40 mouse cellular contexts compared by ENCODE assay signal in genomic region chr1:181389264-181389663, GRCm38 (mm10). TPM values are rescaled to one million over a fixed set of nuclear protein-coding genes. Genes with fewer than 3 reads are reported as not detected.
"Had no signal": no experiment of that assay in that cellular context is flagged by ENCODE, and none has a peak within 500 bp of the region (broad histone marks: within the 10 kb centered on the region; RNA-seq: fewer than 3 reads in every experiment).

No protein-coding gene starts in this region.

- H3K4me3 ChIP-seq: heart, embryonic 12.5 days; heart, embryonic 13.5 days; heart, embryonic 15.5 days; hindbrain, embryonic 10.5 days; hindbrain, embryonic 12.5 days; hindbrain, embryonic 13.5 days; hindbrain, embryonic 15.5 days; intestine, embryonic 15.5 days; kidney, embryonic 15.5 days; layer of hippocampus, adult 2 months; left cerebral cortex, adult 2 months had no signal

- H3K27ac ChIP-seq: heart, embryonic 13.5 days; heart, embryonic 15.5 days; hindbrain, embryonic 10.5 days; hindbrain, embryonic 12.5 days; hindbrain, embryonic 13.5 days; hindbrain, embryonic 14.5 days; hindbrain, embryonic 15.5 days; hindbrain, postnatal 0 days; intestine, embryonic 15.5 days; kidney, embryonic 15.5 days; kidney, postnatal 0 days; layer of hippocampus, adult 2 months; left cerebral cortex, adult 2 months had no signal

- H3K4me1 ChIP-seq: intestine, embryonic 15.5 days had no signal

- ATAC-seq: hindbrain, embryonic 16.5 days; hindbrain, postnatal 0 days; inflammation-experienced regulatory T-cells, adult 6 months; intestine, embryonic 15.5 days; intestine, embryonic 16.5 days; intestine, postnatal 0 days had no signal

- H3K27me3 ChIP-seq: heart, embryonic 13.5 days; heart, embryonic 15.5 days; hindbrain, embryonic 12.5 days; hindbrain, embryonic 13.5 days; hindbrain, embryonic 15.5 days; intestine, embryonic 15.5 days; kidney, embryonic 15.5 days had no signal

- H3K9me3 ChIP-seq: heart, embryonic 15.5 days; hindbrain, embryonic 13.5 days; hindbrain, embryonic 15.5 days; intestine, embryonic 15.5 days; kidney, embryonic 15.5 days had no signal

- H3K4me2 ChIP-seq: heart, embryonic 11.5 days; heart, embryonic 12.5 days; heart, embryonic 13.5 days; heart, embryonic 15.5 days; hindbrain, embryonic 12.5 days; hindbrain, embryonic 13.5 days; hindbrain, embryonic 14.5 days; hindbrain, embryonic 15.5 days; intestine, embryonic 15.5 days; kidney, embryonic 15.5 days had no signal

- H3K36me3 ChIP-seq: heart, embryonic 12.5 days; heart, embryonic 13.5 days; heart, embryonic 15.5 days; hindbrain, embryonic 10.5 days; hindbrain, embryonic 12.5 days; hindbrain, embryonic 13.5 days; hindbrain, embryonic 15.5 days; intestine, embryonic 15.5 days; kidney, embryonic 15.5 days had no signal

- DNase-seq: heart, postnatal 10 days; heart, postnatal 14 days; heart, postnatal 36 days; heart, postnatal 4 days; kidney, adult 11 months; kidney, adult 18-20 months; kidney, adult 2 months; kidney, adult 9 months; kidney, postnatal 10 days; kidney, postnatal 14 days; kidney, postnatal 25 days; kidney, postnatal 36 days; kidney, postnatal 4 days; layer of hippocampus, adult 9-11 months; layer of hippocampus, postnatal 36 days had no signal

- H3K9ac ChIP-seq: heart, embryonic 12.5 days; heart, embryonic 13.5 days; heart, embryonic 15.5 days; hindbrain, embryonic 12.5 days; hindbrain, embryonic 13.5 days; hindbrain, embryonic 14.5 days; hindbrain, embryonic 15.5 days; intestine, embryonic 15.5 days; kidney, embryonic 15.5 days had no signal

RNA-seq across cellular contexts. Expression of gene Cnih3, which starts 36.8 kb away (rescaled TPM):
- total RNA-seq: heart, postnatal 10 days; heart, postnatal 14 days; heart, postnatal 25 days; heart, postnatal 36 days; heart, postnatal 4 days; hematopoietic stem cell, adult 5-6 weeks had no signal
- polyA plus RNA-seq: heart, embryonic 16.5 days; heart, postnatal 0 days; inflammation-experienced regulatory T-cells, adult 6 months; kidney, adult 2 months; kidney, embryonic 14.5 days; large intestine, adult 2 months had no signal
